Mouse (Mus musculus) neural tube, embryonic 13.5 days (tissue): ENCODE results near the gene Zfp949. TPM values are rescaled to one million over a fixed set of nuclear protein-coding genes. Genes with fewer than 3 reads are reported as not detected.

Source experiments
- ATAC-seq: fragments of 200-750 bp; cut with Nextera tagmentation; 2 replicates; pipeline ENCODE4 v1.8.0; 2017; ENCODE audit warnings: low read depth, mild to moderate bottlenecking, moderate TSS enrichment, moderate library complexity
- H3K27ac ChIP-seq: fragments of 300-500 bp; sonication (generic); replicated peaks from 2 replicates; pipeline ENCODE4 v1.5.1; 2015; ENCODE audit warnings: moderate library complexity, mild to moderate bottlenecking, inconsistent platforms
- H3K27me3 ChIP-seq: fragments of 300-500 bp; sonication (generic); 2 replicates; pipeline ENCODE4 v1.6.1; 2015; ENCODE audit warnings: mild to moderate bottlenecking, inconsistent platforms
- H3K36me3 ChIP-seq: fragments of 300-500 bp; sonication (generic); 2 replicates; pipeline ENCODE4 v1.6.1; 2015; ENCODE audit warnings: mild to moderate bottlenecking, inconsistent platforms
- H3K4me1 ChIP-seq: fragments of 300-500 bp; sonication (generic); replicated peaks from 2 replicates; pipeline ENCODE4 v1.6.1; 2015; ENCODE audit warnings: inconsistent platforms
- H3K4me2 ChIP-seq: fragments of 300-500 bp; sonication (generic); 2 replicates; pipeline ENCODE4 v1.6.1; 2015; ENCODE audit warnings: inconsistent platforms, mild to moderate bottlenecking, moderate library complexity
- H3K4me3 ChIP-seq: fragments of 300-500 bp; sonication (generic); 2 replicates; pipeline ENCODE4 v1.5.1; 2015; ENCODE audit warnings: mild to moderate bottlenecking, inconsistent platforms
- H3K9ac ChIP-seq: fragments of 300-500 bp; sonication (generic); 2 replicates; pipeline ENCODE4 v1.6.1; 2015; ENCODE audit warnings: moderate library complexity, mild to moderate bottlenecking, inconsistent platforms
- H3K9me3 ChIP-seq: fragments of 300-500 bp; sonication (generic); 2 replicates; pipeline ENCODE4 v1.6.1; 2016; ENCODE audit warnings: inconsistent platforms
- WGBS: fragments of 180-500 bp; shearing (Covaris S2); methylation state at CpG from one replicate; pipeline ENCODE4 v1.1.7; 2015; 5-methylcytosine and 5-hydroxymethylcytosine counted together
- polyA plus RNA-seq: library from polyadenylated mRNA; unstranded; fragments of >200 nt; fragmentation: Nextera tagmentation; extraction: Ambion mirVana; gene quantifications from 2 replicates; pipeline ENCODE4 v1.2.1, GENCODE M21; 2015

Zfp949 gene
- 18.4 and 20.7 TPM in 2 replicates for polyA plus RNA-seq

- ATAC-seq: peak; percentile 97
- H3K4me3 ChIP-seq: peak within 1 kb of the TSS; percentile 58
- H3K4me1 ChIP-seq: peaks cover 35% of the 10 kb centered on the region
- H3K9me3 ChIP-seq: no peaks in the 10 kb centered on the region
- peak within 1 kb of the TSS; percentile 70 for H3K4me2 ChIP-seq
- peaks cover 14% of the 10 kb centered on the region for H3K36me3 ChIP-seq
- H3K27me3 ChIP-seq: no peaks in the 10 kb centered on the region
- peak within 1 kb of the TSS; percentile 89 for H3K27ac ChIP-seq
- H3K9ac ChIP-seq: peak within 1 kb of the TSS; percentile 82
- WGBS: under 1% methylated on average over 30 of the region's 30 CpGs
Observed at GRCm38 (mm10) chr9:88547851-88548613, at the start of gene Zfp949. Gene Zfp949 (plus strand): TSS chr9:88548020.

- no peaks in the 10 kb centered on the region for H3K27me3 ChIP-seq
- 87% methylated on average over 2 of the region's 2 CpGs for WGBS
- H3K4me2 ChIP-seq: no peak overlapping the region
- ATAC-seq: no peak
- no peak overlapping the region for H3K27ac ChIP-seq
- H3K9ac ChIP-seq: no peak overlapping the region
- no peaks in the 10 kb centered on the region for H3K36me3 ChIP-seq
- H3K4me3 ChIP-seq: no peak overlapping the region
- no peaks in the 10 kb centered on the region for H3K9me3 ChIP-seq
- H3K4me1 ChIP-seq: no peaks in the 10 kb centered on the region
Observed at GRCm38 (mm10) chr9:88500112-88500511, 47.7 kb upstream of the Zfp949 start.

- ATAC-seq: no peak
- Histone ChIP-seq H3K4me2 (no peak overlapping the region), H3K9me3 (no peaks in the 10 kb centered on the region), H3K36me3 (no peaks in the 10 kb centered on the region), H3K9ac (no peak overlapping the region), H3K27ac (no peak overlapping the region), H3K4me3 (no peak overlapping the region), H3K27me3 (no peaks in the 10 kb centered on the region), H3K4me1 (no peaks in the 10 kb centered on the region)
- 92% methylated on average over 6 of the region's 6 CpGs for WGBS
Observed at GRCm38 (mm10) chr9:88501846-88502245, 46.0 kb upstream of the Zfp949 start.

- no peak overlapping the region for H3K4me2 ChIP-seq
- no peak for ATAC-seq
- WGBS: 95% methylated on average over 1 of the region's 1 CpGs
- H3K36me3 ChIP-seq: peaks cover 12% of the 10 kb centered on the region
- H3K4me1 ChIP-seq: peaks cover 18% of the 10 kb centered on the region
- H3K9ac ChIP-seq: no peak overlapping the region
- H3K9me3 ChIP-seq: no peaks in the 10 kb centered on the region
- H3K27ac ChIP-seq: no peak overlapping the region
- H3K27me3 ChIP-seq: no peaks in the 10 kb centered on the region
- no peak overlapping the region for H3K4me3 ChIP-seq
Observed at GRCm38 (mm10) chr9:88515546-88515945, 32.3 kb upstream of the Zfp949 start.

GRCm38 (mm10) chr9:88516361-88516995, 31.3 kb upstream of the Zfp949 start:
- H3K4me2 ChIP-seq: no peak overlapping the region
- no peak overlapping the region for H3K4me3 ChIP-seq
- H3K36me3 ChIP-seq: peaks cover 19% of the 10 kb centered on the region
- H3K9me3 ChIP-seq: no peaks in the 10 kb centered on the region
- no peak overlapping the region for H3K9ac ChIP-seq
- H3K4me1 ChIP-seq: peaks cover 25% of the 10 kb centered on the region
- no peak overlapping the region for H3K27ac ChIP-seq
- H3K27me3 ChIP-seq: no peaks in the 10 kb centered on the region
- WGBS: 92% methylated on average over 3 of the region's 3 CpGs
- ATAC-seq: no peak

- no peaks in the 10 kb centered on the region for H3K27me3 ChIP-seq
- peak overlapping the region; percentile 88 for H3K4me2 ChIP-seq
- peak overlapping the region; percentile 84; the same call in 1 of the 2 replicates for H3K4me3 ChIP-seq
- peaks cover 19% of the 10 kb centered on the region for H3K36me3 ChIP-seq
- ATAC-seq: no peak
- H3K4me1 ChIP-seq: peaks cover 29% of the 10 kb centered on the region
- H3K9me3 ChIP-seq: no peaks in the 10 kb centered on the region
- H3K9ac ChIP-seq: no peak overlapping the region
- no peak overlapping the region for H3K27ac ChIP-seq
Observed at GRCm38 (mm10) chr9:88519390-88520121, 28.3 kb upstream of the Zfp949 start.

GRCm38 (mm10) chr9:88520122-88520848, 27.5 kb upstream of the Zfp949 start:
- ATAC-seq: no peak
- peak overlapping the region; percentile 88 for H3K4me2 ChIP-seq
- 0 out of 2 replicates have a peak overlapping the region, but pooled peaks have one; percentile 1 for H3K27ac ChIP-seq
- no peaks in the 10 kb centered on the region for H3K27me3 ChIP-seq
- peaks cover 19% of the 10 kb centered on the region for H3K36me3 ChIP-seq
- H3K4me3 ChIP-seq: peak overlapping the region; percentile 84
- 20% methylated on average over 2 of the region's 2 CpGs for WGBS
- H3K9me3 ChIP-seq: no peaks in the 10 kb centered on the region
- peak overlapping the region; percentile 96 for H3K9ac ChIP-seq
- H3K4me1 ChIP-seq: peaks cover 29% of the 10 kb centered on the region

- WGBS: 22% methylated on average over 4 of the region's 4 CpGs
- 0 out of 2 replicates have a peak overlapping the region, but pooled peaks have one; percentile 1 for H3K27ac ChIP-seq
Observed at GRCm38 (mm10) chr9:88520849-88521483, 26.9 kb upstream of the Zfp949 start.

GRCm38 (mm10) chr9:88521961-88522568, 25.8 kb upstream of the Zfp949 start:
- ATAC-seq: no peak

More at GRCm38 (mm10) chr9:88520849-88521483, 26.9 kb upstream of the Zfp949 start:
- Histone ChIP-seq H3K9ac (peak overlapping the region; percentile 96), H3K4me2 (peak overlapping the region; percentile 88), H3K27me3 (no peaks in the 10 kb centered on the region), H3K36me3 (peaks cover 19% of the 10 kb centered on the region), H3K4me1 (peaks cover 29% of the 10 kb centered on the region), H3K4me3 (peak overlapping the region; percentile 84), H3K9me3 (no peaks in the 10 kb centered on the region)
- no peak for ATAC-seq

GRCm38 (mm10) chr9:88522569-88523334, 25.1 kb upstream of the Zfp949 start:
- WGBS: under 1% methylated on average over 69 of the region's 69 CpGs
- ATAC-seq: peak; percentile 90
- Histone ChIP-seq H3K4me2 (peak overlapping the region; percentile 88), H3K9ac (peak overlapping the region; percentile 96), H3K27ac (peak overlapping the region; percentile 96), H3K9me3 (no peaks in the 10 kb centered on the region), H3K4me3 (peak overlapping the region; percentile 84), H3K27me3 (no peaks in the 10 kb centered on the region), H3K4me1 (peaks cover 29% of the 10 kb centered on the region), H3K36me3 (peaks cover 19% of the 10 kb centered on the region)

More at GRCm38 (mm10) chr9:88521961-88522568, 25.8 kb upstream of the Zfp949 start:
- Histone ChIP-seq H3K4me2 (peak overlapping the region; percentile 88), H3K27ac (peak overlapping the region; percentile 96), H3K9ac (peak overlapping the region; percentile 96), H3K4me1 (peaks cover 29% of the 10 kb centered on the region), H3K27me3 (no peaks in the 10 kb centered on the region), H3K4me3 (peak overlapping the region; percentile 84), H3K9me3 (no peaks in the 10 kb centered on the region), H3K36me3 (peaks cover 19% of the 10 kb centered on the region)
- under 1% methylated on average over 10 of the region's 10 CpGs for WGBS
